Mouse (Mus musculus) thymus, adult 2 months (tissue): Measurements from ENCODE around the gene Pnkp.

Source experiments
- CTCF ChIP-seq: fragments of 200-500 bp; IDR thresholded peaks from 2 replicates; pipeline ENCODE4 v1.5.1; 2012; ENCODE audit warnings: mild to moderate bottlenecking, control low read depth, low read length, moderate library complexity, borderline replicate concordance; ENCODE audit not compliant: control insufficient read depth, poor library complexity, insufficient read depth; ENCODE audit errors: extremely low read depth
- POLR2A ChIP-seq: fragments of 200-500 bp; IDR thresholded peaks from 2 replicates; pipeline ENCODE4 v1.6.1; 2012; ENCODE audit warnings: mild to moderate bottlenecking, low read length, control low read depth, moderate library complexity; ENCODE audit not compliant: control insufficient read depth, poor library complexity, insufficient read depth; ENCODE audit errors: extremely low read depth

DNA sequence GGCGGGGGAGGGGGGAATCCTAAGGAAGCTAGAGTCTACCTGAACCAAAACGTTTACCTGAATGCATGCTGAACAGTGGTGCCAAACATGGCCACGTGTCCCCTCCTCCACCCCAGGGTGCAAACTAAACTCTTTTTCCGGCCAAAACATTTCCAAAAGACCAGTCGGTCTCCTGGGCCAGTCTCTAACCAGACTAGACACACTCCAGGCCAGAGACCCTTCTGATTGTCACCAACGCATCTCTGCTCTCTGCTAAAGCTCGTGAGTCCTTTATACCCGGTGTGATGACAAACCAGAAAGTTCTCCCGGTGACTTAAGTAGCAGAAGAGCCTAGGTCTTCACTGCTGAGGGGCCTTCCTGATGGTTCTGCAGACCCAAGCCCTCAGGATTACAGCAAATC lies 10.9 kb downstream of the Pnkp start:
- no peak for TF ChIP-seq CTCF
- TF ChIP-seq POLR2A, result no peak
